8 mouse cellular contexts compared by ENCODE assay signal in the genomic region with DNA sequence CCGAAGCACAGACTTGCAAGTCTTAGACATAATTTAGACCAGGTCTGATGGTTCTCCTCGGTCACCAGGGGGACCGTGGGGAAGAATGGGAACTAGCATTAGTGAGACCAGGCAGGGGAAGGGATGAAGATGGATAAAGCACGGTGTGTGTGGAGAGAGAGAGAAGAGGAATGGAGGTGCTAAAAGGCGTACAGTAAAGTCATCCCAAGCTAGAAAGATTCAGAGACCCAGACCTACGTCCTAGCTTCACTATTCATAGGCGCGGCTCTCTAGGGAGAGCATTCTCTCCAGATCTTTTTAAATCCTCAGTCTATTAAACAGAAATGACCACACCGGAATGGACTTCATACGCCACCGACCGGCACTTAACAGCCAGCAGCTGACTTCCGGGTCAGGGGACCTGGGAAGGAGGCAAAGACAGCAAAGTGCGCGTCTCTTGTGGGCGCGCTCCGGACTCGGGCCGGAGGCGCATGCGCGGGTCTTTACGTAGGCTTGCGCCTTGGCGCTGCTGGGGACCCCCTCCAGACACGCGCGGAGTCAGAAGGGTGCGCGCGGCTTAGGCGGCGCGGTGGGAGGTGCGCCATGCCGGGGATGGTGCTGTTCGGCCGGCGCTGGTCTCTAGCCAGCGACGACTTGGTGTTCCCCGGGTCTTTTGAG. TPM values are rescaled to one million over a fixed set of nuclear protein-coding genes. Genes with fewer than 3 reads are reported as not detected.
DNase-seq lines count a peak whose midpoint lies in the region; ATAC-seq lines count a peak whose summit lies in the region.

Gene Daglb, plus strand, starts transcription at position 485 of the 657 bp plus-strand sequence.

- DNase-seq in NIH3T3 (ENCODE audit: low read depth): peak; percentile 82
- peak; percentile 93 to 96 for DNase-seq in cerebellum, postnatal 10 days
- peak; percentile 81 to 82 for DNase-seq in frontal cortex, postnatal 14 days (ENCODE audit: low spot score in 2 of 2)
- DNase-seq in layer of hippocampus, postnatal 25 days (ENCODE audit: extremely low spot score in 1 of 2, low spot score in 1 of 2): peak; percentile 86 to 87
- peak; percentile 91 for DNase-seq in lung, postnatal 25 days (ENCODE audit: low spot score)
- DNase-seq in retina, embryonic 14.5 days (ENCODE audit: low spot score): peak; percentile 93
- DNase-seq in thymus, postnatal 4 days: peak; percentile 92

- H3K4me3 ChIP-seq in hindbrain, embryonic 13.5 days: peak within 1 kb of the TSS; percentile 81

- peak within 1 kb of the TSS; percentile 84 for H3K27ac ChIP-seq in hindbrain, embryonic 13.5 days

- H3K4me1 ChIP-seq in hindbrain, embryonic 13.5 days (replicated peaks): peaks cover 24% of the 10 kb centered on the region

- H3K9me3 ChIP-seq in hindbrain, embryonic 13.5 days: no peaks in the 10 kb centered on the region

- peak; percentile 97 for ATAC-seq in hindbrain, embryonic 13.5 days (ENCODE audit: low FRiP score)

- H3K27me3 ChIP-seq in hindbrain, embryonic 13.5 days: no peaks in the 10 kb centered on the region

- H3K36me3 ChIP-seq in hindbrain, embryonic 13.5 days: peaks cover 25% of the 10 kb centered on the region

- 2% methylated on average over 43 of the region's 43 CpGs for WGBS in hindbrain, embryonic 13.5 days

- peak within 1 kb of the TSS; percentile 86 for H3K9ac ChIP-seq in hindbrain, embryonic 13.5 days

- H3K4me2 ChIP-seq in hindbrain, embryonic 13.5 days: peak within 1 kb of the TSS; percentile 84

RNA-seq across cellular contexts. Expression of gene Daglb, which starts in this region (rescaled TPM):
- polyA plus RNA-seq in hindbrain, embryonic 13.5 days (2015; fragmentation: Nextera tagmentation; extraction: Ambion mirVana): 18.2 and 18.3 TPM in 2 replicates
- 10 to 100 TPM; 25.0 to 26.7 TPM for total RNA-seq in layer of hippocampus, postnatal 25 days (2021)

Comparison
In these comparisons a context has a peak if more than half of its experiments do, and no peak if none do; other contexts are left out.
1. Peak in every context shown above with its lines: DNase-seq, ATAC-seq, H3K4me3 ChIP-seq and H3K27ac ChIP-seq.